Mouse (Mus musculus) neural tube, embryonic 15.5 days (tissue): ENCODE measurements around the gene Lrr1. TPM values are rescaled to one million over a fixed set of nuclear protein-coding genes. Genes with fewer than 3 reads are reported as not detected.

ENCODE experiments used
- ATAC-seq: fragments of 200-750 bp; cut with Nextera tagmentation; 2 replicates; pipeline ENCODE4 v1.8.0; 2017; ENCODE audit warnings: mild to moderate bottlenecking, moderate TSS enrichment, moderate library complexity; ENCODE audit not compliant: low FRiP score
- H3K27ac ChIP-seq: fragments of 300-500 bp; sonication (generic); replicated peaks from 2 replicates; pipeline ENCODE4 v1.5.1; 2015; ENCODE audit warnings: mild to moderate bottlenecking, inconsistent platforms
- H3K27me3 ChIP-seq: fragments of 300-500 bp; sonication (generic); replicated peaks from 2 replicates; pipeline ENCODE4 v1.6.1; 2015; ENCODE audit warnings: inconsistent platforms
- H3K36me3 ChIP-seq: fragments of 300-500 bp; sonication (generic); 2 replicates; pipeline ENCODE4 v1.6.1; 2015; ENCODE audit warnings: inconsistent platforms
- H3K4me1 ChIP-seq: fragments of 300-500 bp; sonication (generic); 2 replicates; pipeline ENCODE4 v1.6.1; 2015; ENCODE audit warnings: inconsistent platforms
- H3K4me2 ChIP-seq: fragments of 300-500 bp; sonication (generic); 2 replicates; pipeline ENCODE4 v1.6.1; 2015; ENCODE audit warnings: inconsistent platforms, mild to moderate bottlenecking, moderate library complexity
- H3K4me3 ChIP-seq: fragments of 300-500 bp; sonication (generic); replicated peaks from 2 replicates; pipeline ENCODE4 v1.5.1; 2015; ENCODE audit warnings: mild to moderate bottlenecking, inconsistent platforms
- H3K9ac ChIP-seq: fragments of 300-500 bp; sonication (generic); replicated peaks from 2 replicates; pipeline ENCODE4 v1.6.1; 2015; ENCODE audit warnings: mild to moderate bottlenecking, inconsistent platforms
- H3K9me3 ChIP-seq: fragments of 300-500 bp; sonication (generic); replicated peaks from 2 replicates; pipeline ENCODE4 v1.6.1; 2016; ENCODE audit warnings: inconsistent platforms
- WGBS: fragments of 180-500 bp; shearing (Covaris S2); methylation state at CpG from one replicate; pipeline ENCODE4 v1.1.7; 2015; ENCODE audit warnings: mixed read lengths; 5-methylcytosine and 5-hydroxymethylcytosine counted together
- polyA plus RNA-seq: library from polyadenylated mRNA; unstranded; fragments of >200 nt; fragmentation: Nextera tagmentation; extraction: Ambion mirVana; gene quantifications from 2 replicates; pipeline ENCODE4 v1.2.1, GENCODE M21; 2015

Gene Lrr1
- polyA plus RNA-seq, 1 experiment from 2014 or later: 4.1 TPM

DNA sequence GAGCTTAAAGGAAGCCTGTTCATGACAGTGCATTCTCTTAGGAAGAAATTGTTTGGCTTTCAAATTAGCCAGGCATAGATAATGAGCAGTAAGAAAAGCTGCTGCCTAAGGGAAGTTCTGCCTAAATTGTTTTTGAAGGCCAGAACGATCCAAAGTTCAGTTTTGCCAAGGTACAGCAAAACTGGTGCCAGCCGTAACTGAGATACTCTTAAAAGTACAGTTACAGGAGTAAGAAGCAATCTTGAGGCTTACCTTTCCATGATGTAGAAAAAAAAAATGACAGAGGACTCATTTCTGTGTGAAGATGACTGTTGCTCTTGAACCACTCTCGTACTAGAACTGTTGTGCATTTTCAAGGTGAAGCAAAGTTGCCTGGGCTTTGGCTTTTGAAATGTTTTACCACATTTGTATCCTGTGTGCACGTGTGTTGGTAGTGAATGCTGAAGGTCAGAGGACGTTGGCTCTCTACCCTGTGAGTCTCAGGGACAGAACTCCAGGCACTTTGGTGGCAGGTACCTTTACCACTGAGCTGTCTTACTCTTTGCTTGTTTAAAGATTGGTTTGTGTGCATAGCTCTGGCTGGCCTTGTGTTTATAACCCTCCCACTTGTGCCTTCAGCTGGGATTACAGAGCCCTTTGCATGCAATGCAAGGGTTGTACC lies 18.3 kb downstream of the Lrr1 start:
- no peaks in the 10 kb centered on the region for H3K27me3 ChIP-seq
- H3K4me1 ChIP-seq: peaks cover 30% of the 10 kb centered on the region
- peak overlapping the region; percentile 13; the same call in 1 of the 2 replicates for H3K4me2 ChIP-seq
- WGBS: 69% methylated on average over 5 of the region's 5 CpGs
- H3K27ac ChIP-seq: no peak overlapping the region
- H3K4me3 ChIP-seq: no peak overlapping the region
- H3K9me3 ChIP-seq: no peaks in the 10 kb centered on the region
- ATAC-seq: no peak
- no peak overlapping the region; the same call in 1 of the 2 replicates for H3K9ac ChIP-seq
- H3K36me3 ChIP-seq: peaks cover 18% of the 10 kb centered on the region

DNA sequence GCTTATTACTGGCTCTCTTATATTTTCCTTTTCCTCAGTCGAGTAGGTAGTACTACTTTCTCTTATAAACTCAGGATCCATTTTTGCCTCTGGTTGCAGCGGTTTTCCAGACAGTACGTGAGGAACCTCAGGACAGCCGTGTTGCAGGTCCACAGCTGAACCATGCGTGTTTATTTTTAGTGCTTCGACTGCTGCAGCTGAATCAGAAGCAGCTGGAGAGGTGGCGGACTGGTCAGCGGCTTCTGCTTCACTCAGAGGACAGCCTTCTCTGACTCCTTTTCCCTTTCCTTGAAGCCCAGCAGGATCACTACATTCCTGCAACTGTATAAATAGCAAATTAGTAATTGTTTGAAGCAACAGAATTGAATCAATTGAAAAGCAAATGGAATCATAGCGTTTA lies 21.5 kb downstream of the Lrr1 start:
- WGBS: 92% methylated on average over 9 of the region's 9 CpGs
- H3K4me1 ChIP-seq: peaks cover 20% of the 10 kb centered on the region
- H3K36me3 ChIP-seq: peaks cover 15% of the 10 kb centered on the region
- H3K9ac ChIP-seq: no peak overlapping the region
- no peak for ATAC-seq
- H3K4me3 ChIP-seq: no peak overlapping the region
- no peak overlapping the region for H3K27ac ChIP-seq
- H3K27me3 ChIP-seq: no peaks in the 10 kb centered on the region
- no peaks in the 10 kb centered on the region for H3K9me3 ChIP-seq
- H3K4me2 ChIP-seq: no peak overlapping the region

DNA sequence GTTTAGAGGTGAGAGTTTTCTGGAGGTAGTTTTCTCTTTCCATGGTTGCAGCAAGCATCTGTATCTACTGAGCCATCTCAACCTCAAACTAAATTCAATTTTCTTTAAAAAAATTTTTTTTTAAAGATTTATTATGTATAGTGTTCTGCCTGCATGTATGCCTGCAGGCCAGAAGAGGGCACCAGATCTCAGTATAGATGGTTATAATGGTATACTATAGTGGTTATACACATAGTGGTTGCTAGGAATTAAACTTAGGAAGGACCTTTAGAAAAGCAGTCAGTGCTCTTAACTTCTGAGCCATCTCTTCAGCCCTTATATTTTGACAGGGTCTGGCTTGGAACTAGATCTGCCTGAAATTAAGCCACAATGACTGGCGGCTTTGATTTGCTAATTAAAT lies 21.9 kb downstream of the Lrr1 start:
- Histone ChIP-seq H3K9ac (no peak overlapping the region), H3K4me2 (no peak overlapping the region), H3K36me3 (peaks cover 15% of the 10 kb centered on the region), H3K27me3 (no peaks in the 10 kb centered on the region), H3K4me1 (peaks cover 18% of the 10 kb centered on the region), H3K4me3 (no peak overlapping the region), H3K27ac (no peak overlapping the region), H3K9me3 (no peaks in the 10 kb centered on the region)
- no peak for ATAC-seq
- WGBS: 100% methylated on average over 1 of the region's 1 CpGs

DNA sequence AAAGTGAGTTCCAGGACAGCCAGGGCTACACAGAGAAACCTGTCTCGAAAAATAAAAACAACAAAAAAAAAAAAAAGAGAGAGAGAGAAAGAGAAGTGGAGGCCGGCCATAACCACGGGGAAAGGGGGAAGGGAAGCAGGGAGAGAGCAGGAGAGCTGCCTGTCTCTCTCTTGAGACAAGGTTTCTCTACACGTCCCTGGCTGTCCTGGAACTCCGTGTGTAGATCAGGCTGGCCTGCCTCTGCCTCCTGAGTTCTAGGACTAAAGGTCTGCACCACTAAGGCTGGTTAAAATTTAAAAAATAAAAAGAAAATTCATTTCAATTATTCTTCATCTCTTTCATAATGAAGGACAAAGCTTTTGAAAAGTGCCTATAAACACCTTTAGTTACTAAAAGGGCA lies 22.8 kb downstream of the Lrr1 start:
- Histone ChIP-seq H3K27ac (no peak overlapping the region), H3K9me3 (no peaks in the 10 kb centered on the region), H3K4me1 (peaks cover 24% of the 10 kb centered on the region), H3K36me3 (peaks cover 15% of the 10 kb centered on the region), H3K4me2 (no peak overlapping the region), H3K27me3 (no peaks in the 10 kb centered on the region), H3K4me3 (no peak overlapping the region), H3K9ac (no peak overlapping the region)
- ATAC-seq: no peak
- 93% methylated on average over 5 of the region's 5 CpGs for WGBS

DNA sequence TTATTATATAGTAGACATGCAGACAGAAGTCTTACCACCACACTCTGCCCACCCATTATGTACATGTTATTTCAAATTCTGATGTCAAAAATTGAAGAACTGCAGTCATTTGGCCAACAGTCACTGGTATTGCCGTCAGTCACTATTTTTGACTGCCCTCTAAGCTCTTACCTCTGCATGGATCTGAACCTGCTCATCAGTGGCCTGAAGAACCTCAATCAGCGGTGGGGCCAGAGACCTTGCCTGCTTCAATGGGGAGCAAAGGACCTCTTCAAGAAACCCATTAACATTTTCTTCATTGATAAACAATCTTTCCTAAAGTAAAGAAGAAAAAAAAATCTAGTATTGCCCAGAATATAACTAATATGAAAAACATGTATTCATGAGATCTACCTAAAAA lies 24.0 kb downstream of the Lrr1 start:
- H3K36me3 ChIP-seq: peaks cover 15% of the 10 kb centered on the region
- H3K27ac ChIP-seq: no peak overlapping the region
- H3K9me3 ChIP-seq: no peaks in the 10 kb centered on the region
- H3K9ac ChIP-seq: no peak overlapping the region
- 97% methylated on average over 2 of the region's 2 CpGs for WGBS
- no peak overlapping the region for H3K4me2 ChIP-seq
- peaks cover 16% of the 10 kb centered on the region for H3K4me1 ChIP-seq
- no peaks in the 10 kb centered on the region for H3K27me3 ChIP-seq
- H3K4me3 ChIP-seq: no peak overlapping the region
- ATAC-seq: no peak

DNA sequence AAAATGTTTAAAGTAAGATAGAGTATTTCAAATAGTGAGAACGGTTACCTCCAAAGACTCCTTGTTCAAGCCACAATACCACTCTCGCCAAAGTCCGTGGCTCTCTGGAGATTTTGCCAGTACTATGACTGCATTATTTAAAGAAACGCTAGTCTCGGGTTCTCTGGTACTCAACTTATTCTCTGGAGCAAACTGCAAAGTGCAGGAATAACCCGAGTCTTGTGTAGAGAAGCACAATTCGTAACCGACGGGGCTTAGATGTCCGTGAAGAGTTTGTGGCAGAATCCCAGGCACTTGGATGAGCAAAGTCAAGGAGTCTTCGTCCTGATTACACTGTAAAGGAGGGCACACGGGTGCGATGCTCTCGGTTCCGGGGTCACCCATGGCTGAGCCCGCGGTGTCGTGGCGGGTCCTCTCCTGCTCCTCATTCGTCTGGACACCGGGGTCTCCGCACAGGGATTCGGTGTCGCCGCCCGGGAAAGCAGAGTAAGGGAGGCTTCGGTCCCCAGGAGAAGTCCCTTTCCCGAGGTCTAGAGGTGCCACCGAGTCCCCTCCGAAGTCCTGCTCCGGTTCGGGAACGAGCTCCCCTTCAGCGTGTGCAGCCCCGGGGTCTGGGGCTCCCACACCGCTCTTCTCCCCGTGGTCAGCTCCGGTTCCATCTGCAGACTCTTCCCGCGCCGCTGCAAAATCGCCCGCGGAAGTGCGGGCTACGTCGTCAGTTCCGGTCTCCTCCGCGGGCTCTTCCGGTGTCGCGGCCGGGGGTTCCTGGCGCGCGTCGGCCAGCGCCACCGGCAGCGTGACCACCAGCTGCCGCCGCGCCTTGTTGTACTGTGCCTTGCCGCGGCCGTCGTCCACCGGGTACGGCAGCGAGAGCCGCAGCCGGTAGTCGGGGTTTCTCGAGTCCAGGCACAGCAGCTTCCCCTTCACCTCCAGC lies 28.1 kb downstream of the Lrr1 start, which contains the start of gene Gm49383:
Gm49383 (minus strand) TSS at position 661 of the 934 bp plus-strand sequence.
- H3K4me2 ChIP-seq: peak within 1 kb of the TSS; percentile 95
- H3K4me3 ChIP-seq: peak within 1 kb of the TSS; percentile 96
- peaks cover 14% of the 10 kb centered on the region; the same call in 1 of the 2 replicates for H3K36me3 ChIP-seq
- H3K9ac ChIP-seq: peak within 1 kb of the TSS; percentile 85
- H3K27ac ChIP-seq: peak within 1 kb of the TSS; percentile 95
- ATAC-seq: peak; percentile 87
- WGBS: under 1% methylated on average over 75 of the region's 75 CpGs
- H3K27me3 ChIP-seq: no peaks in the 10 kb centered on the region
- H3K9me3 ChIP-seq: no peaks in the 10 kb centered on the region
- peaks cover 31% of the 10 kb centered on the region for H3K4me1 ChIP-seq

DNA sequence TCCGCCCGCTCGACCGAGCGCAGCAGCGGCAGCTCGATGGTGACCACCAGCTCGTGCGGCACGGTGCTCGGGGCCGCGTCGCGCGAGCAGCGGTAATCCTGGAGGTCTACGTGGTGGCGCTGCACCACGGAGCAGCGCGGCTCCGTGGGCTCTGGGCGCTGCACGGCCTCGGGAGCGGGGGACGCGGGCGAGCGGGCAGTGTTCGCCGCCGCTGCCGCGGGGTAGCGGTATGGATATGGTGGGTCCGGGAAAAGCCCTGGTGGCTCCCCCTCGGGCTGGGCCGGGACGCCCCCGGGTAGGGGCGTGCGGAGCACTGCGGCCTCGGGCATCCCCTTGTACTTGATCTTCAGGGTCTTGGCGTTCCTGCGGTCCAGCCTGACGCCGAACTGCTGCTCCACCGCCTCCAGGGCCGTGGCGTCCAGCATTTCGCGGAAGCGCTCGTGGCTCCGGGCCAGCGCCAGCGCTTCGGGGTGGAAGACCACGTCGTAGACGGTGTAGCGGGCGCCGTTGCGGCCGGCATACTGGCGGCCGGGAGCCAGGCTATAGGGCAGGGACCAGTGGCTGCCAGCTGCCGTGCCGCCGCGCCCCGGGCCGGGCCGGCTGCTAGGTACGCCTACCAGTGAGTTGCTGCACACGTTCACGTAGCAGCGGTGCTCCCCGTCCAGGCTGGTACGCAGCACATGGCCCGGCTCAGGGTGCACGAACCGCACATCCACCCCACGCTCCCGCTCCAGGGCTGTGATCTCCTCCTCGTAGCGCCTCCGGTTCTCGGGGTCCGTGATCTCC lies 29.0 kb downstream of the Lrr1 start:
- peak overlapping the region; percentile 95 for H3K27ac ChIP-seq
- H3K4me3 ChIP-seq: peak overlapping the region; percentile 96
- peak overlapping the region; percentile 85 for H3K9ac ChIP-seq
- ATAC-seq: peak; percentile 72
- H3K4me1 ChIP-seq: peaks cover 31% of the 10 kb centered on the region
- H3K4me2 ChIP-seq: peak overlapping the region; percentile 95
- H3K27me3 ChIP-seq: no peaks in the 10 kb centered on the region
- H3K36me3 ChIP-seq: peaks cover 14% of the 10 kb centered on the region; the same call in 1 of the 2 replicates
- H3K9me3 ChIP-seq: no peaks in the 10 kb centered on the region
- under 1% methylated on average over 92 of the region's 94 CpGs for WGBS

DNA sequence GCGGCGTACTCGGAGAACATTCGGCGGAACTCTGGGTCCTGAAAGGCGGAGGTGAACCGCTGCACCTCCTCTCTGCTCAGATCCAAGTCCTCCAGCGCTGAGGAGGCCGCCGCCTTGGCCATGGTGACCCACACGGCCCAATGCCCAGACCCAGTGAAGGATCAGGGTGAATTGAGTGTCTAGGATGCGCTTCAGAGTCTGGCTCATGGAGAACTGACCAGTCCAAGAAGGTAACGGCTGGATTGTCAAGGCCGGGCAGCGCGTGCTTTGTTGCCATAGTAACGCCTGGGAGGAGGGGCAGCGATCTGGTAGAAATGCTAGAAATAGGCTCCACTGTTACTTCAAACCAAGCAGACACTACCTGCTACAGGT lies 29.5 kb downstream of the Lrr1 start, which contains the start of gene Dnaaf2:
Dnaaf2 (minus strand) TSS at position 266 of the 372 bp plus-strand sequence.
- under 1% methylated on average over 18 of the region's 18 CpGs for WGBS
- Histone ChIP-seq H3K9me3 (no peaks in the 10 kb centered on the region), H3K27me3 (no peaks in the 10 kb centered on the region), H3K9ac (peak within 1 kb of the TSS; percentile 85), H3K4me2 (peak within 1 kb of the TSS; percentile 95), H3K4me3 (peak within 1 kb of the TSS; percentile 96), H3K36me3 (peaks cover 14% of the 10 kb centered on the region; the same call in 1 of the 2 replicates), H3K27ac (peak within 1 kb of the TSS; percentile 95), H3K4me1 (peaks cover 31% of the 10 kb centered on the region)
- peak; percentile 47 for ATAC-seq

DNA sequence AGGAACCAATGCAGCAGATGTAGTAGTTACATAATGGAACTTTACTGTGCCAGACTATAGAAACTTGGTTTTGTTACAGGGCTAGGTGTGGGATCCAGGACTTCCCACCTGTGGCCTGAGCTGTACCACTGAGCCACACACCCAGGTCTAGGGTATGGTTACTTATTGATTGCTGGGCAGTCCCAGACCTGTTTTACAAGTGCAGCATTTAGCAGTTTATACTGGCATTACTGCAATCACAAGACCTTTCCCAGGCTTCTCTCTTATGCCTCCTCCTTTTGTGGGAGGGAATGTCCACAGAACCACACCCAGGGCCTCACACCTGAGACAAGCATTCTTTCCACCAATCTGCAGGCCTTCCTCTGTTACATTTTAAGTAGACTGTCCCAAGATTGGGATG lies 30.4 kb downstream of the Lrr1 start:
- Histone ChIP-seq H3K9ac (0 out of 2 replicates have a peak overlapping the region, but pooled peaks have one; percentile 85), H3K4me3 (no peak overlapping the region), H3K27ac (no peak overlapping the region)

DNA sequence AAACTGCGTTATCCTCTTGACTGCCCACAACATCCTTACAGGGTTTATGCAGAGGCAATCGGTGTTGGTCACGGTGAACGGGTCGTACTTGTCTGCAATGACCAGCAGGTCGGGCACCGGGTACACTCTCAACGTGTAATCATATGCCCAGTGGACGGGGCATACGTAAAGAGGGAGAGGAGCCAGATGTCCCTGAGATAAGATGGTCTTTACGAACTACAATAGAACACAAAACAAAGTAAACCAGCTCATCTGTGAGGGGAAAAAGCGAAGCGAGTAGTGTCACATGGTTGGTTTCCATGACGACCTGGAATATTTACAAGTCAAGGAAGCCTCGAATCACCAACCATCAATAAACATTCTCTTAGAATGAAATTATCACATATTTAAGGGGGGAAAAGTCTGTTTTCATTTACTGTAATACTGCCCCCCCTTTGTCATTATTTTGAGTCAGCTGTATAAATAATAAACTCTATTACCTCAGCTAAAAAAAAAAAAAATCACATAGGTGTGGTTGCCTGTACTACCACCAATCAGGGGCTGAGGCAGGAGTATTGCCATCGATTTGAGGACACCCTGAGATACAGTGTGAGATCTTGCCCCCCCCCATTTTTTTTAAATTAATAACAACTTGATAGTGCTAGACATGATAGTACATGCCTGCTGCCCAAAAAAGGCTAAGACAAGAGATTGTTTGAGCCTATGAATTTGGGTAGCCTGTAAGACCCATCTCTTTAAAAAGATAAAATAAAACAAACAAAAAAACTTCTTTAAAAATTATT lies 35.6 kb downstream of the Lrr1 start, which contains the start of gene Gm49384:
Gm49384 (minus strand) TSS at position 216 of the 782 bp plus-strand sequence.
- Histone ChIP-seq H3K4me2 (peak within 1 kb of the TSS; percentile 25; the same call in 1 of the 2 replicates), H3K9ac (no peak within 1 kb of the TSS), H3K27ac (no peak within 1 kb of the TSS), H3K4me3 (no peak within 1 kb of the TSS), H3K36me3 (peaks cover 11% of the 10 kb centered on the region; the same call in 1 of the 2 replicates), H3K9me3 (no peaks in the 10 kb centered on the region), H3K27me3 (no peaks in the 10 kb centered on the region), H3K4me1 (peaks cover 9% of the 10 kb centered on the region)
- ATAC-seq: 0 out of 2 replicates have a peak, but pooled peaks have one; percentile 45
- 59% methylated on average over 16 of the region's 16 CpGs for WGBS

More for the DNA sequence above, 30.4 kb downstream of the Lrr1 start:
- H3K27me3 ChIP-seq: no peaks in the 10 kb centered on the region
- no peaks in the 10 kb centered on the region for H3K9me3 ChIP-seq
- no peak for ATAC-seq
- peak overlapping the region; percentile 95 for H3K4me2 ChIP-seq
- peaks cover 33% of the 10 kb centered on the region for H3K4me1 ChIP-seq
- peaks cover 14% of the 10 kb centered on the region; the same call in 1 of the 2 replicates for H3K36me3 ChIP-seq
